Mouse (Mus musculus) heart, embryonic 12.5 days (tissue): ENCODE data around the gene Atad1. TPM values are rescaled to one million over a fixed set of nuclear protein-coding genes. Genes with fewer than 3 reads are reported as not detected.
A peak's percentile ranks its signal among the peaks of the same experiment; 100 is the strongest.

Experiments used
- ATAC-seq: fragments of 200-750 bp; cut with Nextera tagmentation; 2 replicates; pipeline ENCODE4 v1.8.0; 2017; ENCODE audit warnings: moderate TSS enrichment, moderate library complexity; ENCODE audit not compliant: insufficient number of reproducible peaks, low FRiP score
- H3K27ac ChIP-seq: fragments of 300-500 bp; sonication (generic); 2 replicates; pipeline ENCODE4 v1.5.1; 2016; ENCODE audit warnings: mild to moderate bottlenecking, moderate library complexity; ENCODE audit not compliant: poor library complexity, severe bottlenecking
- H3K27me3 ChIP-seq: fragments of 300-500 bp; sonication (generic); replicated peaks from 2 replicates; pipeline ENCODE4 v1.6.1; 2016; ENCODE audit warnings: mild to moderate bottlenecking, moderate library complexity
- H3K36me3 ChIP-seq: fragments of 300-500 bp; sonication (generic); 2 replicates; pipeline ENCODE4 v1.6.1; 2016; ENCODE audit warnings: mild to moderate bottlenecking, moderate library complexity
- H3K4me1 ChIP-seq: fragments of 300-500 bp; sonication (generic); replicated peaks from 2 replicates; pipeline ENCODE4 v1.6.1; 2016; ENCODE audit warnings: mild to moderate bottlenecking
- H3K4me2 ChIP-seq: fragments of 300-500 bp; sonication (generic); 2 replicates; pipeline ENCODE4 v1.6.1; 2016; ENCODE audit warnings: mild to moderate bottlenecking, moderate library complexity
- H3K4me3 ChIP-seq: fragments of 300-500 bp; sonication (generic); 2 replicates; pipeline ENCODE4 v1.5.1; 2016; ENCODE audit warnings: mild to moderate bottlenecking
- H3K9ac ChIP-seq: fragments of 300-500 bp; sonication (generic); 2 replicates; pipeline ENCODE4 v1.6.1; 2016; ENCODE audit warnings: mild to moderate bottlenecking, moderate library complexity
- H3K9me3 ChIP-seq: fragments of 300-500 bp; sonication (generic); replicated peaks from 2 replicates; pipeline ENCODE4 v1.6.1; 2016; ENCODE audit warnings: mild to moderate bottlenecking, moderate library complexity
- WGBS: fragments of 180-500 bp; shearing (Covaris S2); methylation state at CpG from one replicate; pipeline ENCODE4 v1.1.7; 2016; 5-methylcytosine and 5-hydroxymethylcytosine counted together
- polyA plus RNA-seq: library from polyadenylated mRNA; unstranded; fragments of >200 nt; fragmentation: Nextera tagmentation; extraction: Ambion mirVana; gene quantifications from 2 replicates; pipeline ENCODE4 v1.2.1, GENCODE M21; 2016

Gene Atad1
- polyA plus RNA-seq, 1 experiment from 2014 or later, result 63.1 TPM

GRCm38 (mm10) chr19:32757831-32758792 is 18.5 kb upstream of the Atad1 start:
- peak overlapping the region; percentile 99 for H3K4me3 ChIP-seq
- H3K9ac ChIP-seq, result peak overlapping the region; percentile 100
- H3K9me3 ChIP-seq, result no peaks in the 10 kb centered on the region
- H3K27ac ChIP-seq, result peak overlapping the region; percentile 100
- peak overlapping the region; percentile 93 for H3K4me2 ChIP-seq
- no peak for ATAC-seq
- no peaks in the 10 kb centered on the region for H3K36me3 ChIP-seq
- H3K4me1 ChIP-seq, result peaks cover 22% of the 10 kb centered on the region
- under 1% methylated on average over 52 of the region's 69 CpGs for WGBS
- H3K27me3 ChIP-seq, result no peaks in the 10 kb centered on the region; the same call in 1 of the 2 replicates

- ATAC-seq, result peak; percentile 91
- Histone ChIP-seq H3K27ac (peak within 1 kb of the TSS; percentile 100), H3K27me3 (no peaks in the 10 kb centered on the region; the same call in 1 of the 2 replicates), H3K9ac (peak within 1 kb of the TSS; percentile 100), H3K4me1 (peaks cover 22% of the 10 kb centered on the region), H3K4me2 (peak within 1 kb of the TSS; percentile 93), H3K9me3 (no peaks in the 10 kb centered on the region), H3K36me3 (no peaks in the 10 kb centered on the region), H3K4me3 (peak within 1 kb of the TSS; percentile 99)
- under 1% methylated on average over 56 of the region's 77 CpGs for WGBS
Observed at GRCm38 (mm10) chr19:32756900-32757725, 17.5 kb upstream of the Atad1 start, which contains the start of gene Pten. TSS of gene Pten (plus strand) at chr19:32757497.

- Histone ChIP-seq H3K9me3 (no peaks in the 10 kb centered on the region), H3K4me2 (peak overlapping the region; percentile 93), H3K36me3 (no peaks in the 10 kb centered on the region), H3K4me3 (peak overlapping the region; percentile 99), H3K27ac (peak overlapping the region; percentile 95), H3K9ac (peak overlapping the region; percentile 73), H3K27me3 (no peaks in the 10 kb centered on the region; the same call in 1 of the 2 replicates), H3K4me1 (peaks cover 22% of the 10 kb centered on the region)
- WGBS, result under 1% methylated on average over 14 of the region's 14 CpGs
- ATAC-seq, result peak; percentile 40
Observed at GRCm38 (mm10) chr19:32756636-32756899, 17.0 kb upstream of the Atad1 start.

GRCm38 (mm10) chr19:32755792-32756635 is 16.4 kb upstream of the Atad1 start:
- WGBS, result under 1% methylated on average over 51 of the region's 53 CpGs

GRCm38 (mm10) chr19:32755104-32755791 is 15.7 kb upstream of the Atad1 start:
- peak overlapping the region; percentile 93 for H3K4me2 ChIP-seq
- ATAC-seq, result no peak

More at GRCm38 (mm10) chr19:32755792-32756635, 16.4 kb upstream of the Atad1 start:
- Histone ChIP-seq H3K9ac (peak overlapping the region; percentile 73), H3K27me3 (no peaks in the 10 kb centered on the region; the same call in 1 of the 2 replicates), H3K36me3 (no peaks in the 10 kb centered on the region), H3K9me3 (no peaks in the 10 kb centered on the region), H3K4me1 (peaks cover 22% of the 10 kb centered on the region), H3K27ac (peak overlapping the region; percentile 95), H3K4me3 (peak overlapping the region; percentile 99), H3K4me2 (peak overlapping the region; percentile 93)
- ATAC-seq, result peak; percentile 87

GRCm38 (mm10) chr19:32754188-32755000 is 14.8 kb upstream of the Atad1 start:
- Histone ChIP-seq H3K9me3 (no peaks in the 10 kb centered on the region), H3K27ac (no peak overlapping the region), H3K36me3 (no peaks in the 10 kb centered on the region), H3K27me3 (no peaks in the 10 kb centered on the region; the same call in 1 of the 2 replicates), H3K4me3 (no peak overlapping the region), H3K4me1 (peaks cover 14% of the 10 kb centered on the region), H3K9ac (no peak overlapping the region), H3K4me2 (peak overlapping the region; percentile 93)
- ATAC-seq, result no peak
- WGBS, result 28% methylated on average over 15 of the region's 15 CpGs

More at GRCm38 (mm10) chr19:32755104-32755791, 15.7 kb upstream of the Atad1 start:
- Histone ChIP-seq H3K27ac (peak overlapping the region; percentile 95), H3K36me3 (no peaks in the 10 kb centered on the region), H3K27me3 (no peaks in the 10 kb centered on the region; the same call in 1 of the 2 replicates), H3K4me1 (peaks cover 17% of the 10 kb centered on the region), H3K9me3 (no peaks in the 10 kb centered on the region), H3K4me3 (peak overlapping the region; percentile 99), H3K9ac (peak overlapping the region; percentile 73)
- WGBS, result 9% methylated on average over 12 of the region's 12 CpGs

- H3K27me3 ChIP-seq, result no peaks in the 10 kb centered on the region; the same call in 1 of the 2 replicates
- no peaks in the 10 kb centered on the region for H3K9me3 ChIP-seq
- H3K4me1 ChIP-seq, result peaks cover 11% of the 10 kb centered on the region
- no peak overlapping the region for H3K9ac ChIP-seq
- 78% methylated on average over 3 of the region's 3 CpGs for WGBS
- H3K4me3 ChIP-seq, result no peak overlapping the region
- H3K36me3 ChIP-seq, result no peaks in the 10 kb centered on the region
- ATAC-seq, result no peak
- no peak overlapping the region for H3K27ac ChIP-seq
- no peak overlapping the region for H3K4me2 ChIP-seq
Observed at GRCm38 (mm10) chr19:32753386-32753785, 13.8 kb upstream of the Atad1 start.

GRCm38 (mm10) chr19:32752357-32752756 is 12.8 kb upstream of the Atad1 start:
- no peaks in the 10 kb centered on the region for H3K9me3 ChIP-seq
- H3K9ac ChIP-seq, result no peak overlapping the region
- no peak for ATAC-seq
- no peaks in the 10 kb centered on the region; the same call in 1 of the 2 replicates for H3K27me3 ChIP-seq
- H3K4me1 ChIP-seq, result peaks cover 11% of the 10 kb centered on the region
- no peaks in the 10 kb centered on the region for H3K36me3 ChIP-seq
- WGBS, result 89% methylated on average over 6 of the region's 6 CpGs
- H3K27ac ChIP-seq, result no peak overlapping the region
- no peak overlapping the region for H3K4me2 ChIP-seq
- H3K4me3 ChIP-seq, result no peak overlapping the region

- no peaks in the 10 kb centered on the region; the same call in 1 of the 2 replicates for H3K27me3 ChIP-seq
- ATAC-seq, result no peak
- H3K4me3 ChIP-seq, result no peak overlapping the region
- H3K36me3 ChIP-seq, result no peaks in the 10 kb centered on the region
- peaks cover 2% of the 10 kb centered on the region; the same call in 1 of the 2 replicates for H3K4me1 ChIP-seq
- H3K27ac ChIP-seq, result no peak overlapping the region
- WGBS, result 27% methylated on average over 6 of the region's 6 CpGs
- H3K4me2 ChIP-seq, result no peak overlapping the region
- no peak overlapping the region for H3K9ac ChIP-seq
- H3K9me3 ChIP-seq, result no peaks in the 10 kb centered on the region
Observed at GRCm38 (mm10) chr19:32749425-32749824, 9.8 kb upstream of the Atad1 start.
